Mouse (Mus musculus) v-Abl transformed pro-B cells (cell line): ENCODE results near the gene 1700037H04Rik.
"Not testable (repeated sequence)": the region's sequence is repeated elsewhere in the genome, so short reads cannot be mapped to it uniquely, and the experiment has no call there.

Experiments used
- in situ Hi-C, 2 experiments: fragments of 400-800 bp; cut with MboI; formaldehyde crosslinking; loops; one replicate each; pipeline ENCODE4 v1.15.1; 2025; ENCODE audit not compliant: unreplicated experiment in 2 of 2

1700037H04Rik gene

DNA sequence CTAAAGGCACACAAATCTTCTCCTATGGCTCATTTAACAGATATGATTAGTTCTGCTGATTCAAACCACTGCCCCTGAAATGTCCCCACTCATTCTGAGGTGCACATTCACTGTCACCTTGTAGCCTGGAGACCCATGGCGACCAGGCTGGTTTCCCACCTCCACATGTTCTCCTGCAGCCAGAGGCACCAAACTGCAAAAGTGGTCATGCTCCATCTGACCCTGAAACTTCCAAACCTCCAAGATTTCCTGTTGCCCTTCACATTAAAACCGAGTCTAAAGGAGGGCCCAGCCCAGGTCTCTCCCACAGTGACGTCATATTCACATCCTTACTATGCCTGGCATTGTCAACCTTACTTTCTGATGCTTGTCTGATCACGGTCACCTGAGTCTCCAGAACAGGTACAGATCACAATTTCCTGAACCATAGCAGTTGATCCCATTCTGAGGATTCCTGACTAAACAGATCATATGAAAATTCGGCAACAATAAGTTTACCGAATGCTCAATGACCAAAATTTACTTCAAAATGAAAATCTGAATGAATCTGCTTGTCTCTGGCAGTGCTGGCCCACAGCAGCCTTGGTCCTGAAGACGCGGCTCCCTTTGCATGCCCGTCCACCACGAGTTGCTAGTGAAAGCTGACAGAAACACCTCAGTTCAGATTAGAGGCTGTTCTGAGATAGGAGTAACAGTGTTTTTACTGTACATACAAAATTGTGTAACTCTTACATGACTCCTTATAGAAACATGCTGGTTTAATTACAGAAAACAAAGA, 27.6 kb downstream of the 1700037H04Rik start:
- in situ Hi-C loops, result no loop called here

DNA sequence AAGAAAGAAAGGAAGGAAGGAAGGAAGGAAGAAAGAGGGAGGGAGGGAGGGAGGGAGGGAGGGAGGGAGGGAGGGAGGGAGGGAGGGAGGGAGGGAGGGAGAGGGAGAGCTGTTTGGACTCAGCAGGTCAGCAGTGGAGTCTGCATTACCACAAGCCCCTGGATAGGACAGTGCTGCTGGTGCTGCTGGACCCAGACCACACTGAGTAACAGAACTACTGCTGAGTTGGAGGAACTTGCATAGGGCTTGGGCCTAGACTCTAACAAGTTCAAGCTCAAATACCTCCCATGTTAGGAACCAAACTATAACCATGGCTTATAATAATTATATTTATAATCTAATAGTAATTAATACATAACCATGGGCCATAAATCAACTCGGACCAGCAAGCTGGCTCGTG, 29.0 kb downstream of the 1700037H04Rik start:
- in situ Hi-C loops, result no loop called here

DNA sequence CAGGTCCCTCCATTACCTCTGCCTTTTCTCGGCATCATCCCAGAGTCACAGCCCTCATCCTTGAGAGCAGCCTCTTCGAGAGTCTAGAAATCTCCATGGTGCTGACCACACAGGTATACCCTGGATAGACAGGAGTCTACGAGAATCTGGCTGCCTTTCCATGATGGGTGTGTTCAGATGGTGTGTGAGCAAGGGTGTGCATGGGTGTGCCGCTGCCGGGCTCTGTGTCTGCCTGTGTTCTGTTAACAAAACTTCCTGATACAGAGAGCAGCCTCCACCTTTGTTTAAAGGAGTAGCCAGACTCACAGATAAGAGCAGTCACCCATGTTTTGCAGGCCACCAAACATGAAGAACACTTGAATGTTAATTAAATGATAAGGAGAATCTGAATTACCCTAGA, 30.0 kb downstream of the 1700037H04Rik start:
- in situ Hi-C loops, result no loop called here

DNA sequence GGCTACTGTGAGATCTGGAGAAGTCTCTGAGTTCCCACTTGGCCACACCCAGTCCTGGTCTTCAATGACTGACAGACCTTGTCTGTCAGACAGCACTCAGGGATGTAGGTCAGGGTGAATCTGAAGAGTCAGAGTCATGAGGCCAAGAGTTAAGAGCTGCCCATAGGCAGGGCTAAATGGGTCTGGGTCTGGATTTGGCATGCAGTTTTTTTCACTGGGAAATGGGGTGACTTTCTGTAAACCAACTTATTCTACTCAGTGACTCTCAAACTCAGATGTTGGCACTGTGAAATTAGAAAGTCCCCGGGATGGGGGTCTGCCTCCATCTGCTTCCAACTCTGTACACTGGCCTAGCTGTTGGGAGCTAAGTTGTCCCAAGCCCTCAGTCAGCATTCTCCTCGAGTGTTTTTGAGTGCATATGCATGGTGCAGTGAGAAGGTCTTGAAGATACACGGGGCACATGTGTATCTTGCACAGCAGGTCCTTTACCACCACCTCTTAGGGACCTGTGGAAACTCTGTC, 31.2 kb downstream of the 1700037H04Rik start:
- in situ Hi-C loops, result no loop called here

DNA sequence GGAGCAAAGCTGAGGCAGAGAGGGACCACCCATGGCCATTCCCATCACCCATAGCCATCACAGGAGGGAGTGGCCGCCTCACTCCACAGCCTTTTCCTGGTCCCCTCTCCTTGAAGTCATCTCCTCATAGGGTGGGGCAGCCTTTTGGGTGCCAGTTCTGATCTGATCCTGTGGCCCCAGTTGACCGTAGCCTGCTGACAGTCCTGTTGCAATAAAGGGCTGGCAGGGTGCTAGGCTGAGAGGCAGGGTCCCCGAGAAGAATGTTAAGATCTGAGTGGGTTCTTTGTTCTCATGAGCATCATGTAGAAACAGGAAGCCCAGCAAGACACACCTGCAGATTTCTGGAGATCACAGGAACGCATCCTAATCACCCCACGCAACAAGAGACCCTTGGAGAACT, 31.7 kb downstream of the 1700037H04Rik start:
- in situ Hi-C loops, result no loop called here

DNA sequence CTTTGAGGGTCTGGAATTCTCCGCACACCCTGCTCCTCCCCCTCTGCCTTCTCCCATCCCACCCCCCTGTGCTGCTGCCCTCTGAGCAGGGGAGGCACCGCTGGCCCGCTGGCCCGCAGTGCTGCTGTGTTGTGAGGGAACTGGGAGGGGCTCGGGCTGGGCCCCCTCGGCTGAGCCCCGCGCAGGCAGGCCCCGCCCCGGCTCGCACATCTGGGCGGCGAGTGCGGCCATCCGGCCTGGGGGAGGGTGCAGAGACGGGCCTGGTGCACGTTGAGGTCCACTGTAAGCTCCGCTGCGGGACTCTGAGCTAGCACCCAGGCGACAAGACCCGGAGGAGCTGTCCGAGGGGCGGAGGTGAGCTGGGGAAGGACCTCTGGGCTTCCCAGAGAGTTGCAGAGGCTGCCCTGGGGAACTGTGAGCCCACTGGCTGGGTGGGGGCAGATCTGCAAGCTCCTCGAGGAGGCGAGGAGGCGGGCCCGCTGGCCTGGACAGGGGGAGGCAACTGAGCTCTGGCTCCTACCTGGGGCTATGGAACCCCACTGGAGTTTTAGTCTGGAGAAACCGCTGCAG, 32.6 kb downstream of the 1700037H04Rik start, which contains the start of gene Hspa12b:
Hspa12b (plus strand) TSS at position 120 of the 570 bp plus-strand sequence.
- in situ Hi-C loops, result no loop called here

DNA sequence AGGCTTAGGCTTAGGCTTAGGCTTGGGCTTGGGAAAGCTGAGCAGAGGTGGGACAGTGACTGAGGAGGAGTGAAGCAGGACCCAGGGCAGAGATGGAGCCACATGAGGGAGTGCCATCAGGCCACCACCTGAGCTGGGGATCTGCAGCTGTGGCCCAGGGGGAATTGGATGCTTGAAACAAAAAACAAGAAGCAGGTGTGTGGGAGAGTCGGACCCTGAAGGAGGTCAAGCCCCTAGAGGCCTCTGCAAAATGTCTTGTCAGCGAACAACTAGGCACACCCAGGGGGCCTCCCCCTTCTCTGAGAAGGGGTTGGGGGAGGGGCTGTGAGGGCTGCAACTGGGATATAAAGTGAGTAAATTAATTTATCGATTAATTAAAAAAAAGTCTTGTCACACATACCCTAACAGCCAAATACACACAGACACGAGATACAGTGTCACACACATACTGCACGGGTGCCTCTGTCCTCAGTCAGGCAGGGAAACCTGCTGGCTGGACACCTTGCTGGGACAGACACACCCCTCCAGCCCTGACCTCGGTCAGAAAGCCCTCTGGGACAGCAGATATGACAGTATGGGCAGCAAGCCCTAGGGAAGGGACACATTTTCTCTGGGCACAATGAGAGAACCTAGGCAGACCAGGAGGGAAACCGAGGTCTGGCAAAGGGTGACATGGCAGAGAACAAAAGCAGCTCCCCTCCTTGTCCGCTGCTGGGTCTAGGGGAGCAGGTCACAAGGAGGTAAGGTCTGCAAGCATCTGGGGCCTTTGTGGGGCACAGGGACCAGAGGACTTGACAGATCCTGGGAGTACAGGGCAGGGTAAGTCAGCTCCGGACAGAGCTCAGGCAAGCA, 33.7 kb downstream of the 1700037H04Rik start:
- in situ Hi-C loops, result no loop called here

DNA sequence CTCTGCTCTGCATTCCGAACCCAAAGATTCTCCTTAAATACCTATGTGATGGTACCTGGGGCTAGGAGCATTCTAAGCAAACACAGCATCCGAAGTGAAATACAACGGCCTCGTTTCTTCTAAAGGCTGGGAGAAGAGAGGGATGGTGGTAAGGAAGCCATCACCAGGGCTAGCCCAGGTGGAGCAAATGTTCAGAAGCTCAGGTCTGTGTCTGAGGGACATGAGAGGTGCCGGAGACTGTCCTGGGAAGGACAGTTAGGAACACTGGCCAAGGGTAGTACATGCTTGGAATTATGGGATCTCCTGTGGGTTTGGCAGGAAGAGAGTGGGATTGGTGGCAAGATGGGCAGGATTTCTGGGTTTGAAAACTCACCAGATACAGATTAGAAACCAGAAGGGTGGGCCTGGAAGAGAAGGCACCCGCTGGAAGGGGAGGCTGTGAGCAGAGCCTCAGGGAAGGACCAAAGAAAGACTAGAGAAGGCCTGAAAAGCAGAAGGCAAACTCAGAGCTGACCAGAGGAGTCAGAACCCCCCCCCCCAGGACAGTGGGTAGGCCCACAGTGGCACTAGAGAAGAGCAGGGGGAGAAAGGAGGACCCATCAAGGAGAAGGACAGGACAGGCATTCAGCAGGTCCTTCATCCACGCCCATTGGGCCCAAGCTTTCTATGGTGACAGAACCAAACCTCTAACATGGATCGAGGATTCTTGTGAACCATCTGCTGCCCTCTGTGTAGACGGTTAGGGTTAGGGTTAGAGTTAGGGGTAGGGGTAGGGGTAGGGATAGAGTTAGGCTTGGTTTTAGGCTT, 34.5 kb downstream of the 1700037H04Rik start:
- in situ Hi-C loops, result no loop called here

DNA sequence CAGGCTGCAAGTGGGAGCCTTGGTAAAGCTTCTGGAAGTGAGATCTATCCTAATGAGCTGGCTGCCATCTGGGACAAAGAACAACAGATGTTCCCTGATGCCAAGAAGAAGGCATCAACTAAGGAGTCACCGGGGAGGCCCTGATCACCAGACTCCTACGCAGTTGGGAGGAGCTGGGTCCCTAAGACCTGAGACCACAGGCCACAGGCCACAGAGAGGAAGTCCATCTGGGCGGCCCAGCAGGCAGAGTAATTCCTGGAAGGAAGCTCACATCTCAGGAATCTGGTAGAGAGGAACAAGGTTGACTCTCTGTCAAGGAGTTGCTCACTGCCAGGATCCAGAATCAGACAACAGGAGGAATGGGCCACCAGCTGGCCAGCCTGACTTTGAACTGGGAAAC, 35.7 kb downstream of the 1700037H04Rik start:
- in situ Hi-C loops, result no loop called here

DNA sequence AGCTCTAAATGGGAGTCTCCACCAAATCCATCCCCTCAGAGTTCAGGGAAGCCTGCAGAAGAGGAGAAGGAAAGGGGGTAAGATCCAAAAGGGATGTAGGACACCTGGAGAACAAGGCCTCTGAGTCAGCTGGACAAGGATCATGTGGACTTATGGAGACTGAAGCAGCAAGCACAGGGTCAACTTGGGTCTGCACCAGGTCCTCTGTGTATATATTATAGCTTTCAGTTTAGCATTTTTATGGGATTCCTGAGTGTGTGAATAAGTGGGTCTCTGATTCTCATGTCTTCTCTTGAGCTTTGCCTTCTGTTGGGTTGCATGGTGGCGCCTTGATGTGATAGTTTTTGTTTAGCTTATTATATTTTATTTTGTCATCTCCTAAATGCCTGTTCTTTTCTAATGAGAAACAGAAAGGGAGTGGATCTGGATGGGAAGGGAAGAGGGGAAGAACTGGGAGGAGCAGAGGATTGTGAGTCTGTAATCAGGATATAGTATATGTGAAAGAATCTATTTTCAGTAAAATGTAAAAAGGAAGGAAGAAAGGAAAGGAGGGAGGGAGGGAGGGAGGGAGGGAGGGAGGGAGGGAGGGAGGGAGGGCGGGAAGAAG, 40.8 kb downstream of the 1700037H04Rik start:
- in situ Hi-C loops, result no loop called here

DNA sequence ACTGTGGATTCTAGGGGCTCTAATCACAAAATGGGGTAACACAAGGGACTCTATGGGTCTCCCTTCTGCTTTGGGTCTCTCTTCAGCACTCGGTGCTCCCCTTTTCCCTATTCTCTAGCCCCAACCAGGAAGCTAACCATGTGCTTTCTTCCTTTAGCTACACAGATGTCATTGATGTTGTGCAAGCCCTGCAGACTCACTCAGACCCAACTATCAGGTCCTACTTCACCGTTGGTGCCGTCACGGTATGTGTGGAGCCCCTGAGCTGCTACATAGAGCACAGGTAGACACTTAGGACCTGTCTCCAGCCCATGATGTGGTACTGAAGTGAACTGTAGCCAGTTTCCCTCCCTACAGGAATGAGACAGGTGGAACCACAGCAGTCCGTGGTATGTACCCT, 53.9 kb downstream of the 1700037H04Rik start:
- in situ Hi-C loops, result no loop called here

DNA sequence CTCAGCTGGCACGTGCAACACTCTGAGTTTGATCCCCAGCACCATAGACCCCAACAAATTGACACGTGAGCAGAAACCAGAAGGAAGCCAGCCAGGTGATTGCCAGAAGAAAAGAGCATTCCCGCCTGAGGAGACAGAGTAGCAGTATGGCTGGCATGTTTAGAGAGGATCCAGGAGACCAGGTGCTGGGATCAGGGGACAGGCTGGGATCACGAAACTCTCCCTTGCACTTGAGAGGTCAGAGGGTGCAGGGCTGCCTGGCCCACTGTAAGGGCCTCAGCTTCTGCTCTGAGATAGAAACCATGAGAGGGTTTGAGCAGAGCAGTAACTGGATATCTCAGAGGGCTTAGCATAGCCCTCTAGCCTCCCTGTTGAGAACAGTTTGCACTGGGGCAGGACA, 54.8 kb downstream of the 1700037H04Rik start:
- in situ Hi-C loops, result not testable (repeated sequence)

DNA sequence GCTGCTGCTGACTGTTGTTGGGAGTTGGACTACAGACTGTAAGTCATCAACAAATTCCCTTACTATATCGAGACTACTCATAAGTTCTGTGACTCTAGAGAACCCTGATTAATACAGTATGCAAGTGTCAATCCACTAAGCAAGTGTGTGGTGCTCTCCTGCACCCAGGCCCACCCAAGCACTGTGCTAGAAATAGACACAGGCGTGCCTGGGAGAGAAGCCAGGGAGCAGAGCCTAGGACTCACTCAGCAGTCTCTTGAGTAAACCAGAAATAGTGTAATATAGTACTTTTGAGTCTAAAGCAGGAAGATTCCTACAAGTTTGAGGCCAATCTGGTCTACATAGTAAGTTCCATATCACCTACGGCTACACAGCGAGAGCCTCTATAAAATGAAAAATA, 55.9 kb downstream of the 1700037H04Rik start:
- in situ Hi-C loops, result no loop called here

DNA sequence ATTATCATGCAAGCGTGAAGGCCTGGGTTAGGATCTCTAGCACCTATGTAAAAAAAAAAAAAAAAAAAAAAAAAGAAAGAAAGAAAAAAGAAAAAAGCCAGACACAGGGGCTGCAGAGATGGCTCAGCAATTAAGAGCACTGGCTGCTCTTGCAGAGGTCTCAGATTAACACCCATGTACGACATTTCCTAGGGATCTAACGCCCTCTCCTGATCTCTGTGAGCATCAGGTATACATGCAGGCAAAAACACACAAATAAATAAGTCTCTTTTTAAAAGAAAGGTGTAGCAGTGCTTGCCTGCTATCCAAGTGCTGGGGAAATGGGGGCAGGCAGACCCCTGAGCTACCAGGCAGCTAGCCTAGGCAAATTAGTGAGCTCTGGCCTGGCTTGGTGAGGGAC, 58.4 kb downstream of the 1700037H04Rik start:
- in situ Hi-C loops, result no loop called here

DNA sequence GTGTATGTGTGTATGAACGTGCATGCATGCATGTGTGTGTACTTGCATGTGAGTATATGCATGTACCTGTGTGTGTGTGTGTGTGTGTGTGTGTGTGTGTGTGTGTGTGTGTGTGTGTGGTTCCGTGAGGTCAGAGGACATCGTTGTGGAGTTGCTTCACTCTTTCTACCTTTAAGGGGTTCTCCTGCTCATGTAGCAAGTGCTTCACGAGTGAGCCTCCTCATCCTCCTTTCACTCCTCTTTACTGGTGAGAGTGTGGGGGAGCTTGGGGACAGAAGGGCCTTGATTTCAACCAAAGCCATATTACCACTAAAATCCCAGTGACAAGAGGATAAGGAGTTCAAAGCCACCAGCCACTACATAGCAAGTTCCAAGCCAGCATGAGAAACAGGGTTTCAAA, 62.8 kb downstream of the 1700037H04Rik start:
- in situ Hi-C loops, result loop anchor here (10.0 to 25.0 kb wide), 2 partner anchors 408 to 440 kb away; no protein-coding TSS in a partner anchor
